In the genomic region with DNA sequence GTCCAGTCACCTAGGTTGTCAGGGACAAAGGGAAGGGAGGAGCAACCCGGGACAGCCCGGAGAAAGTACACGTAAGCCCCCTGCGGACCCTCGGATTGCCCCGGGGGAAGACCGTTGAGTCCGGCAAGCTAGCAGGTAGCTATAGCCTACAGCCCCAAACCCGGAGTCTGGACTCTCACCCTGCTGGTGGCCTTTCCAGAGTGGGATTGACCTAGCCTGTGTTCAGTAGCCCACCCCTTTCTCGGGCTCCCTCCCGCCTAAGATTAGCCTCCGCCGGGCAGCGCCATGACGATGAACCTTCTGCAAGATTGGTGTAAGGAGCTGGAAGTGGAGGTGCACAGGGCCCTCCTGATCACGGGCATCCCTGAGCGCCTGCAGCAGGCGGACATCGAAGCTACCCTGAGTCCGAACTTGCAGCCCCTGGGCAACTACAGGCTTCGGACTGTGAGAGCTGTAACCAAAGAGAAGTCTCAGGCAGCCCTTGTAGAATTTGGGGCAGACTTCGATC, we compare ENCODE assay signal across 9 mouse cellular contexts. TPM values are rescaled to one million over a fixed set of nuclear protein-coding genes. Genes with fewer than 3 reads are reported as not detected.
DNase-seq lines count a peak whose midpoint lies in the region; ATAC-seq and TF ChIP-seq lines count a peak whose summit lies in the region.
"Had no signal": no experiment of that assay in that cellular context is flagged by ENCODE, and none has a peak within 500 bp of the region (broad histone marks: within the 10 kb centered on the region; RNA-seq: fewer than 3 reads in every experiment).

No protein-coding gene starts in this region.

- TF ChIP-seq CTCF in CH12.LX (conservative IDR thresholded peaks at IDR 0.05 in 1 of 2, IDR thresholded peaks at IDR 0.05 in 1 of 2; ENCODE audit: low read depth in 2 of 2, low read length in 2 of 2), result no peak

- TF ChIP-seq POLR2A in CH12.LX (IDR thresholded peaks at IDR 0.05; ENCODE audit: low read depth, low read length), result no peak

- no peak for TF ChIP-seq RAD21 in CH12.LX (IDR thresholded peaks at IDR 0.05; ENCODE audit: low read depth, low read length)

- H3K9me3 ChIP-seq in heart, embryonic 11.5 days (replicated peaks; ENCODE audit: control insufficient read depth, low read length), result no peaks in the 10 kb centered on the region
- peaks cover 14% of the 10 kb centered on the region for H3K9me3 ChIP-seq in CH12.LX (replicated peaks; ENCODE audit: low read length)
- no peaks in the 10 kb centered on the region for H3K9me3 ChIP-seq in forebrain, embryonic 12.5 days
- no peaks in the 10 kb centered on the region for H3K9me3 ChIP-seq in liver, embryonic 13.5 days (replicated peaks)

- no peak; the same call in 1 of the 2 replicates for ATAC-seq in heart, embryonic 11.5 days (replicated peaks; ENCODE audit: insufficient number of reproducible peaks, low FRiP score, low TSS enrichment)
- no peak; the same call in 1 of the 2 replicates for ATAC-seq in forebrain, embryonic 12.5 days (ENCODE audit: low FRiP score)
- ATAC-seq in liver, embryonic 13.5 days (ENCODE audit: low read depth), result no peak

- H3K27me3 ChIP-seq in heart, embryonic 11.5 days (ENCODE audit: control insufficient read depth, insufficient read depth, low read length), result peaks cover 51% of the 10 kb centered on the region
- H3K27me3 ChIP-seq in CH12.LX (replicated peaks), result peaks cover 47% of the 10 kb centered on the region
- peaks cover 49% of the 10 kb centered on the region for H3K27me3 ChIP-seq in forebrain, embryonic 12.5 days
- peaks cover 92% of the 10 kb centered on the region for H3K27me3 ChIP-seq in liver, embryonic 13.5 days

- DNase-seq in heart, adult 8-10 months (ENCODE audit: low spot score), result no peak
- DNase-seq in CH12.LX (ENCODE audit: extremely low read depth), result no peak
- DNase-seq in liver, embryonic 13.5 days, result no peak
- DNase-seq in urinary bladder, adult 18-20 months (ENCODE audit: low spot score in 2 of 2), result no peak
- DNase-seq in cerebellum, adult 9-11 months, result no peak
- no peak for DNase-seq in adrenal gland, postnatal 14 days

- H3K4me3 ChIP-seq in heart, embryonic 11.5 days (ENCODE audit: low read depth, low read length), result peak overlapping the region; percentile 65
- peak overlapping the region in 1 of 3 experiments; percentile 56 for H3K4me3 ChIP-seq in CH12.LX (replicated peaks in 1 of 3; ENCODE audit: low read depth in 2 of 3, low read length in 2 of 3, poor library complexity in 1 of 3)
- H3K4me3 ChIP-seq in forebrain, embryonic 12.5 days (replicated peaks), result peak overlapping the region; percentile 52
- H3K4me3 ChIP-seq in liver, embryonic 13.5 days (replicated peaks), result peak overlapping the region; percentile 54

- H3K27ac ChIP-seq in heart, embryonic 11.5 days (ENCODE audit: low read depth, low read length), result no peak overlapping the region
- H3K27ac ChIP-seq in CH12.LX (ENCODE audit: insufficient read depth, low read depth), result no peak overlapping the region
- H3K27ac ChIP-seq in forebrain, embryonic 12.5 days, result peak overlapping the region; percentile 78
- no peak overlapping the region for H3K27ac ChIP-seq in liver, embryonic 13.5 days

- H3K4me1 ChIP-seq in heart, embryonic 11.5 days (ENCODE audit: control insufficient read depth, insufficient read depth, low read length), result peaks cover 37% of the 10 kb centered on the region
- no peaks in the 10 kb centered on the region for H3K4me1 ChIP-seq in CH12.LX (ENCODE audit: control insufficient read depth in 1 of 2, insufficient read depth in 2 of 2)
- peaks cover 71% of the 10 kb centered on the region for H3K4me1 ChIP-seq in forebrain, embryonic 12.5 days
- peaks cover 21% of the 10 kb centered on the region for H3K4me1 ChIP-seq in liver, embryonic 13.5 days (replicated peaks)

- H3K9ac ChIP-seq in heart, embryonic 11.5 days (ENCODE audit: low read depth, low read length), result peak overlapping the region; percentile 77
- peak overlapping the region; percentile 37; the same call in 1 of the 2 replicates for H3K9ac ChIP-seq in CH12.LX (ENCODE audit: insufficient read depth, low read depth)
- H3K9ac ChIP-seq in forebrain, embryonic 12.5 days, result peak overlapping the region; percentile 63
- peak overlapping the region; percentile 48; the same call in 1 of the 2 replicates for H3K9ac ChIP-seq in liver, embryonic 13.5 days

- dilution Hi-C loops in CH12.LX (cut with MboI; ENCODE audit: extremely low pct_ligation_motif_present, extremely low pct_unique_long_range_greater_than_20kb, low sequenced_read_pairs), result no loop called here

- H3K36me3 ChIP-seq in heart, embryonic 11.5 days (ENCODE audit: control insufficient read depth, insufficient read depth, low read length), result no peaks in the 10 kb centered on the region
- H3K36me3 ChIP-seq in CH12.LX (replicated peaks in 1 of 2; ENCODE audit: control insufficient read depth in 1 of 2, insufficient read depth in 1 of 2, low read length in 1 of 2), result no peaks in the 10 kb centered on the region
- no peaks in the 10 kb centered on the region for H3K36me3 ChIP-seq in forebrain, embryonic 12.5 days (replicated peaks)
- no peaks in the 10 kb centered on the region for H3K36me3 ChIP-seq in liver, embryonic 13.5 days
- H3K36me3 ChIP-seq: G1E had no signal

- peak overlapping the region; percentile 94 for H3K4me2 ChIP-seq in heart, embryonic 11.5 days
- H3K4me2 ChIP-seq in CH12.LX (ENCODE audit: insufficient read depth, low read depth, poor library complexity, severe bottlenecking), result 0 out of 2 replicates have a peak overlapping the region, but pooled peaks have one; percentile 12
- peak overlapping the region; percentile 69 for H3K4me2 ChIP-seq in forebrain, embryonic 12.5 days
- peak overlapping the region; percentile 65 for H3K4me2 ChIP-seq in liver, embryonic 13.5 days

- in situ Hi-C loops in CH12.LX (cut with MboI; ENCODE audit: low pct_ligation_motif_present, low pct_unique_long_range_greater_than_20kb, low sequenced_read_pairs), result no loop called here

- no peak for TF ChIP-seq EP300 in CH12.LX (IDR thresholded peaks at IDR 0.05; ENCODE audit: low read length)

- WGBS in heart, embryonic 11.5 days (ENCODE audit: insufficient replicate concordance), result under 1% methylated on average over 22 of the region's 22 CpGs
- 1% methylated on average over 22 of the region's 22 CpGs for WGBS in forebrain, embryonic 12.5 days
- WGBS in liver, embryonic 13.5 days (ENCODE audit: insufficient replicate concordance), result 3% methylated on average over 22 of the region's 22 CpGs

- no peaks in the 10 kb centered on the region for H3K79me2 ChIP-seq in CH12.LX (replicated peaks; ENCODE audit: control insufficient read depth, extremely low read depth, insufficient read depth, poor library complexity, severe bottlenecking)

TF ChIP-seq in CH12.LX, 34 proteins besides CTCF, POLR2A, EP300 and RAD21 (continues in another document):
- TF ChIP-seq ZKSCAN1 (IDR thresholded peaks at IDR 0.05; ENCODE audit: borderline replicate concordance, low read depth, low read length) (no peak), RCOR1 (conservative IDR thresholded peaks at IDR 0.05; ENCODE audit: low read depth, low read length) (no peak)

RNA-seq across cellular contexts. Expression of gene Pnmal2, which starts 0.4 kb away (rescaled TPM):
- polyA plus RNA-seq in heart, embryonic 11.5 days (2014; fragmentation: Nextera tagmentation; extraction: Ambion mirVana), result 1.5 and 2.0 TPM in 2 replicates
- 1 to 10 TPM; 3.5 to 4.9 (median 4.3) TPM for total RNA-seq in heart, adult 8-10 months (2022)
- total RNA-seq in CH12.LX (2012; rRNA removed) (0.21 and 0.38 TPM in 2 replicates), CH12.LX (2014; rRNA removed) (not detected in 2 replicates)
- 0.09 TPM in 1 of 2 replicates, not detected in the other for polyA plus RNA-seq in CH12.LX (2012; ENCODE audit: insufficient read length, low read depth)
- polyA plus RNA-seq in forebrain, embryonic 12.5 days (2016; fragmentation: Nextera tagmentation; extraction: Ambion mirVana), result 52.6 and 53.3 TPM in 2 replicates
- polyA plus RNA-seq in liver, embryonic 13.5 days (2015; fragmentation: Nextera tagmentation; extraction: Ambion mirVana), result 0.34 and 0.61 TPM in 2 replicates
- total RNA-seq in adrenal gland, postnatal 14 days (2021), result 24.6 and 27.2 TPM in 2 replicates
- polyA plus RNA-seq: G1E had no signal

RNA-seq across cellular contexts. Expression of gene Pnmal1, which starts 14.6 kb away (rescaled TPM):
- 0.18 and 0.46 TPM in 2 replicates for polyA plus RNA-seq in heart, embryonic 11.5 days (2014; fragmentation: Nextera tagmentation; extraction: Ambion mirVana)
- total RNA-seq in heart, adult 8-10 months (2022), result not detected
- 0.13 TPM in 2 replicates for total RNA-seq in CH12.LX (2012; rRNA removed)
- total RNA-seq in CH12.LX (2014; rRNA removed), result not detected in 2 replicates
- 0.07 and 0.08 TPM in 2 replicates for polyA plus RNA-seq in CH12.LX (2012; ENCODE audit: insufficient read length, low read depth)
- polyA plus RNA-seq in forebrain, embryonic 12.5 days (2016; fragmentation: Nextera tagmentation; extraction: Ambion mirVana), result 32.3 and 37.0 TPM in 2 replicates
- polyA plus RNA-seq in liver, embryonic 13.5 days (2015; fragmentation: Nextera tagmentation; extraction: Ambion mirVana), result 0.07 and 0.10 TPM in 2 replicates
- 4.6 and 5.6 TPM in 2 replicates for total RNA-seq in adrenal gland, postnatal 14 days (2021)

RNA-seq across cellular contexts. Expression of gene Calm3, which starts 20.9 kb away (rescaled TPM):
- polyA plus RNA-seq in heart, embryonic 11.5 days (2014; fragmentation: Nextera tagmentation; extraction: Ambion mirVana), result 150 and 156 TPM in 2 replicates
- total RNA-seq in heart, adult 8-10 months (2022), result 100 to 1,000 TPM; 153 to 208 (median 191) TPM
- 312 and 326 TPM in 2 replicates for total RNA-seq in CH12.LX (2012; rRNA removed)
- 277 and 294 TPM in 2 replicates for total RNA-seq in CH12.LX (2014; rRNA removed)
- 623 and 775 TPM in 2 replicates for polyA plus RNA-seq in CH12.LX (2012; ENCODE audit: insufficient read length, low read depth)
- polyA plus RNA-seq in forebrain, embryonic 12.5 days (2016; fragmentation: Nextera tagmentation; extraction: Ambion mirVana), result 227 and 234 TPM in 2 replicates
- 92.0 and 102 TPM in 2 replicates for polyA plus RNA-seq in liver, embryonic 13.5 days (2015; fragmentation: Nextera tagmentation; extraction: Ambion mirVana)
- 222 and 231 TPM in 2 replicates for total RNA-seq in adrenal gland, postnatal 14 days (2021)

RNA-seq across cellular contexts. Expression of gene Gm42372, which starts 38.0 kb away (rescaled TPM):
- polyA plus RNA-seq in heart, embryonic 11.5 days (2014; fragmentation: Nextera tagmentation; extraction: Ambion mirVana), result 0.20 TPM in 2 replicates
- not detected for total RNA-seq in heart, adult 8-10 months (2022)
- total RNA-seq in CH12.LX (2012; rRNA removed), result 0.25 and 0.47 TPM in 2 replicates
- 0.15 and 0.16 TPM in 2 replicates for total RNA-seq in CH12.LX (2014; rRNA removed)
- polyA plus RNA-seq in CH12.LX (2012; ENCODE audit: insufficient read length, low read depth), result 0.61 and 0.90 TPM in 2 replicates
- 1.6 and 1.7 TPM in 2 replicates for polyA plus RNA-seq in forebrain, embryonic 12.5 days (2016; fragmentation: Nextera tagmentation; extraction: Ambion mirVana)
- polyA plus RNA-seq in liver, embryonic 13.5 days (2015; fragmentation: Nextera tagmentation; extraction: Ambion mirVana), result 0.07 and 0.09 TPM in 2 replicates
- total RNA-seq in adrenal gland, postnatal 14 days (2021), result 1.3 and 1.6 TPM in 2 replicates
- polyA plus RNA-seq: G1E had no signal

RNA-seq across cellular contexts. Expression of gene Ptgir, which starts 38.6 kb away (rescaled TPM):
- polyA plus RNA-seq in heart, embryonic 11.5 days (2014; fragmentation: Nextera tagmentation; extraction: Ambion mirVana), result 0.19 and 0.34 TPM in 2 replicates
- total RNA-seq in heart, adult 8-10 months (2022), result 1 to 10 TPM; 1.9 to 3.5 (median 3.1) TPM
- total RNA-seq in CH12.LX (2012; rRNA removed) (7.0 and 7.5 TPM in 2 replicates), CH12.LX (2014; rRNA removed) (2.7 and 3.8 TPM in 2 replicates)
- polyA plus RNA-seq in CH12.LX (2012; ENCODE audit: insufficient read length, low read depth), result 31.1 and 33.3 TPM in 2 replicates
- polyA plus RNA-seq in forebrain, embryonic 12.5 days (2016; fragmentation: Nextera tagmentation; extraction: Ambion mirVana), result 0.24 and 0.51 TPM in 2 replicates
- 1.0 and 1.5 TPM in 2 replicates for polyA plus RNA-seq in liver, embryonic 13.5 days (2015; fragmentation: Nextera tagmentation; extraction: Ambion mirVana)
- total RNA-seq in adrenal gland, postnatal 14 days (2021), result 1.2 and 2.6 TPM in 2 replicates

Comparison
In these comparisons a context has a peak if more than half of its experiments do, and no peak if none do; other contexts are left out.
1. H3K4me2 ChIP-seq: peak in every context shown above with its lines; median percentile 94 in heart, embryonic 11.5 days; 69 in forebrain, embryonic 12.5 days; 65 in liver, embryonic 13.5 days; 12 in CH12.LX.
2. RNA of gene Pnmal2, which starts 0.4 kb away (polyA plus RNA-seq): 52.6 to 53.3 TPM in forebrain, embryonic 12.5 days; 1.5 to 2.0 TPM in heart, embryonic 11.5 days, 0.34 to 0.61 TPM in liver, embryonic 13.5 days and 0.09 TPM in CH12.LX; every median in the first group is over 10 times any median in the second.
3. RNA of gene Pnmal1, which starts 14.6 kb away (polyA plus RNA-seq): 32.3 to 37.0 TPM in forebrain, embryonic 12.5 days; 0.18 to 0.46 TPM in heart, embryonic 11.5 days, 0.07 to 0.08 TPM in CH12.LX and 0.07 to 0.10 TPM in liver, embryonic 13.5 days; every median in the first group is over 10 times any median in the second.
4. Peak in every context shown above with its lines, with median percentiles within 50 percentile points of each other: H3K9ac ChIP-seq.